Mouse (Mus musculus) CD4-positive, CD25-positive, alpha-beta regulatory T cell, adult 2 months (primary cell): ENCODE measurements around the gene Fads3.

Source experiments
- DNase-seq: peaks from one replicate; pipeline ENCODE4 v3.0.0-alpha.2; 2012; ENCODE audit warnings: low read depth, low spot score

The Fads3 gene

GRCm38 (mm10) chr19:10019214-10019760 is 22.1 kb upstream of the Fads3 start:
- no peak for DNase-seq

- no peak for DNase-seq
Observed at GRCm38 (mm10) chr19:10021981-10022380, 19.4 kb upstream of the Fads3 start.

DNA sequence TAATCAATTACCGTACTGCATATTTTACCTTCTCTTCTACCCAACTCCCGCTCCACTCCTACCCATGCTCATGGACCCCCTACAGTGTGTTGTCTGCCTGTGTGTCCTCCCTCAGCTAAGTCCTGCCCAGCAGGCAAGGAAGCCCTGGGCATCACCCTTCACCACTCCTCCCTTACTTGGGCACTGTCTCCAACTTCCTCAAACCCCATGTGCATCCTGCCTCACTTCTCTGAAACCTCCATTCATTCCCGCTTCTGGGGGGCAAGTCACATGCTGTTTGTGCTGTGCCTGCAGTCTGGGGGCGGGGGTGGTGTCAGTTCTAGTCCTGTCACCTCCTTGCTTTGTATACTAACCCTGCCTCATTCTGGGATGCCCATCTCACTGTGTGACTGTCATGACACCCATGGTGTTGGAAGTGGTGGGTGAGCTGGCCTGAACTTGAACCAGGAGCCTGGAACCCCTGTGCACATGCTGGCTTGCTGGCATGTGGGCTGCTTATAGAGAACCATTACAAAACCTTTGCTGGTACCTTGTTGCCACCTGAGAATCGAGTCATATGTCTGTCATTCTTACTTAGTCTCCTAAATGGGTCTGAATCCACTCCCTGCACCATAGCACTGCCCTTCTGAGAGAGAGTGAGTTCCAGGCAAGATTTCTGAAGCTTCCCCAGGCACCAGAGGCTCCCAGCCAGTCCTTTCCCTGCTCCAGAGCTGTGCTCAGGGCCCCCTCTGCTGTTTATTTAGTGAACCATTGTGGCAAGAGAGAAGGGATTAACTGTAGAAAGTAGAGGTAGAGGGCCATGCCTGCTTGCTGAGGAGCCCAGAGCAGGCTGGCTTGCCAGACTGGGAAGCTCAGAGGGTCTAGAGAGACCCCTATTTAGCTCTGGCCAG is 18.7 kb upstream of the Fads3 start:
- no peak for DNase-seq

GRCm38 (mm10) chr19:10023304-10023758 is 18.0 kb upstream of the Fads3 start:
- DNase-seq: no peak

- DNase-seq: no peak
Observed at GRCm38 (mm10) chr19:10025169-10025875, 16.0 kb upstream of the Fads3 start.

- no peak for DNase-seq
Observed at GRCm38 (mm10) chr19:10029746-10030145, 11.6 kb upstream of the Fads3 start.

DNA sequence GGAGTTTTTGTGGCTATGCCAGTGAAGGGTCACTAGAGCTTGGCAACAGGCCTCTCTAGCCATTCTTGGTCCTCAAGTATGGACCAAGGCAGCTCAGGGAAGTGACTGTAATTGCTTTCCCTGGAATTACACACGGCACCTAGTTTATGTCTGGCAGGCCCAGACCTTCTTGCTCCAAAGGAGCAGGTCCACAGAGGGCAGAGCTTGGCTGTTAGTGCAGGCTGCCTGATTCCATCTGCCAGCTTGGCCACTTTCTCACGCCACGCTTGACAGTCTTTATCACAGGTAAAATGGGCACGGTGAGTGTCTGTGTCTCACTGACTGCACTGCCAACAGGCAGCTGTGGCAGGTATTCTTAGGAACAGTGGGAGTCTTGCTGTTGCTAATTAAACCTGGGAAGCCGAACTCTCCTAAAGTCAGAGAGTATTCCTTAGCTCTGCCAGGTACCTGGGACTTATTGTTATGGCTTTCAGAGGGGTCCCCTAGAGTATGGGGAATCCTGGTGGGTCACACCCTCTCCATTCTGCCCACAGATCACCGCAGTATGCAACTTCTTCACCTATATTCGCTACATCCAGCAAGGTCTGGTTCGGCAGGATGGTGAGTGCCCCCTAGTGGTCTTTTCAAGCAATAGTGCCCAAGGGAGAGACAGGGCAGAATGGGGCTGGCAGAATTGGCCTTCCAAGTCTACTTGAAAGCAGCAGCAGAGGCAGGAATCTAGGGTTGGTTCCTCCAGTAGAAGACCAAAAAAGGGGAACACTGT is 8.0 kb upstream of the Fads3 start:
- peak; percentile 77 for DNase-seq

DNA sequence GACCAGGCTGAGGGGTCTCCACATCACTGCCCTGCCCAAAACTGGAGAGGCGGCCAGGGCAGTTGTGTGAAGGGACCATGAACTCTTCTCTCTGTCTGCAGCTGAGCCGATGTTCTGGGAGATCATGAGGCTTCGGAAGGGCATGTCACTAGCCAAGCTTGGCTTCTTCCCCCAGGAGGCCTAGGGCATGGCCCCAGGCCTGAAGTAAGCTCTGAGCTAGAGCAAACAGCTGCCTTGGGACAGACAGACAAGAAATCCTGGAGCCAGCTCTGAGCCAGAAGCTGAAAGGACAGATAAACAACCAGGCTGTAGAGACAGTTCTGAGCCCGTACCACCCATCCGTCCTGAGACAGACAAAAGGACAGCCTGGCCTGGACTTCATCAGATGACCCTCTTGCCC is 7.0 kb upstream of the Fads3 start:
- peak; percentile 4 for DNase-seq

- peak; percentile 84 for DNase-seq
Observed at GRCm38 (mm10) chr19:10034785-10035447, 6.5 kb upstream of the Fads3 start.

GRCm38 (mm10) chr19:10037534-10037933 is 3.8 kb upstream of the Fads3 start:
- no peak for DNase-seq

GRCm38 (mm10) chr19:10038364-10038763 is 3.0 kb upstream of the Fads3 start:
- DNase-seq: no peak

GRCm38 (mm10) chr19:10038910-10039309 is 2.5 kb upstream of the Fads3 start:
- no peak for DNase-seq

DNA sequence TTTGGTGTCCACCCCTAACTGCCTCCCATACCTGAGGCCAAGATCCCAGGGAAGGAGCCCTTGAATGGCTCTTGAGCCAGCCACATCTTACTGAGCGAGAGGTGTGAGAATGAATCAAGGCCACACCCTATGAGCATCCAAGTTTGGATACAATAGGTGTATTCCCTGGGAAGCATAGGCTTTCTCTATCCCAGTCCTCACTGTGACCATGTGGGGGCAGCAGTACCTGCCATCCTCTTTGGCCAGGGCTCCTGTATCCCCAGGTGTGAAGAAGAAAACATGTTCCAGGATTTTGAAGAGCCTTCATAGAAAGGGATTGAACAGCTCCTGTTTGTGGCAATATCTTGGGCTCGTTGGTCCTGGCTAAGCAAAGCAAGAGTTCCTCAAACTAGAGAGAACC is 1.8 kb upstream of the Fads3 start:
- DNase-seq: no peak

- DNase-seq: no peak
Observed at GRCm38 (mm10) chr19:10040866-10041387, 442 bp upstream of the Fads3 start.

GRCm38 (mm10) chr19:10042232-10042631 is 863 bp downstream of the Fads3 start:
- DNase-seq: no peak

GRCm38 (mm10) chr19:10042816-10043215 is 1.4 kb downstream of the Fads3 start:
- no peak for DNase-seq

DNA sequence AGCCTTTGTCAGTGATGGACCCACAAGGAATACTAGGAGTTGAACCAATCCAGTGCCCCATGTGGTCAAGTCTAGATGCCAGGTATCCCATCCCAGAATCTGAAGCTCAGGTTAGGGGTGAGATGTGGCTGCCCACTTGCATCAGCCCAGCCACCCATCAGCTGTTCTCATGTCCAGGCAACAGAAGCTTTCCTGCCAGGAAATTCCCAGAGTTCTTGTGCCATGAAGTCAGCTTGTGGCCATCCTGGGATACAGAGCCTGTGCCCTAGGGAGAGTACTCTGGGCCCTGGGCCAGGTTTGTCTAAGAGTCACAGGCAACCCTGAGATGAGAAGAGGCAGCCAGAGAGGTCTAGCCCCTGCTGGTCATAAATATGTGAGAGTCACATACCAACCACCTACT is 2.3 kb downstream of the Fads3 start:
- DNase-seq: no peak

- no peak for DNase-seq
Observed at GRCm38 (mm10) chr19:10045707-10046106, 4.3 kb downstream of the Fads3 start.

GRCm38 (mm10) chr19:10046346-10046745 is 5.0 kb downstream of the Fads3 start:
- DNase-seq: no peak

GRCm38 (mm10) chr19:10046983-10047382 is 5.6 kb downstream of the Fads3 start:
- DNase-seq: no peak

DNA sequence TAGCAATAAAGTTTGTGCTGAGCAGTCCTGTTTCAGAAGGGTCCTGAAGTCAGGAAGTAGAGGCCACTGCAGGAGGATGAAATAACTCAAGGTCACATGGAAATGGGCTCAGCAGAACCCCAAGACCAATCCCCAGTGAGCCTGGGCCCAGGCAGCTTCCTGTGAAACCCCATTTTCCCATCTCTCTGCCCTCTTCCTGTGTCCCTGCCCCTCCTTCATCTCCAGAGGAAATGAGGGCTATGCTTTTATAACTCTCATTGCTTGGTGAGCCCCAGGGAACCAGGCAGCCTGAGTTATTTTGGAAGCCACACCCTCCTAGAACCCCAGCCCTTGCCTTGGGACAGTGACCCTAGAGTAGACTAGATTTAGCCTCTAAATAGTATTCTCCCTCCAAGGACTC is 8.2 kb downstream of the Fads3 start:
- DNase-seq: no peak
